Mouse (Mus musculus): ENCODE data around the gene Veph1.

Gene Veph1

GRCm38 (mm10) chr3:66101074-66101473 is 195.6 kb downstream of the Veph1 start:
- DNase-seq (ENCODE audit: low spot score): no peak

- no peak for DNase-seq (ENCODE audit: low spot score)
Observed at GRCm38 (mm10) chr3:66091746-66092145, 204.9 kb downstream of the Veph1 start.

DNA sequence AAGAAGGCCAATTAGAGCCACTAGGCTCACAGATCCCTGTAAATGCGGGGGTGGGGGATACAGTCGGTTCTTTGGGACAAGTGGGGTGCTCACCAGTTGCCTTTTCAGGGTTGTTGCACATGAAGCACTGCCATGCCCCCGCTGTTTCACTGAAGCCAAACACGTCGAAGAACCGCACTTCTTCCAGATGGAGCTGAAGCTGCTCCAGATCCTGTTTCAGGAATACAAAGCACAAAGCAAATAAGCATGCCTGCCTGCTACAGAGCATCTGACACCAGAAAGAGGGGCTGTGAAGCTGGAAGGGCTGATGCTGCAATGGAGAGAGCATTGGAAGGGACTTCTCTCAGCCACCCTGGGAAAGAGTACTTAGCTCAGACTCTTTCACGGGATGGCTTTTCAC is 209.0 kb downstream of the Veph1 start:
- DNase-seq (ENCODE audit: low spot score): no peak

GRCm38 (mm10) chr3:66083856-66084255 is 212.8 kb downstream of the Veph1 start:
- DNase-seq (ENCODE audit: low spot score): no peak

DNA sequence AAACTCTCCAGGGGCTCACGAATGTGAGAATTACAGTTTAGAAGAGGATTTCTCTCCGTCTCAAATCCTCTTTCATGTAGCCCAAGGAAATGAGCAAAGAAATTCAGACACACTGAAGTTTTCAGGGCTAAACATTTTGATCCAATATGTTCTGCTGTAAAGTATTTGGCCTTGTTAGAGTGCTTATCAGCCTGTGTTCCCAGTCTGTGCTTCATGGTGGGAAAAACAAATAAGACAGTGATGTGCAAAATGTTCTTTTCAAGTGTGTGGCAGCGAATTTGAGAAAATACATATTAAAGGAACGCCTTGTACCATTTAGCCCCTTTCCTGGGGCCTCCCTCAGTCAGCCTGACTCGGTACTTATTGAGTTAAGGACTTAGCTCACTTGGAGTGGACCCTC is 213.2 kb downstream of the Veph1 start:
- no peak for DNase-seq (ENCODE audit: low spot score)

- DNase-seq (ENCODE audit: low spot score): no peak
Observed at GRCm38 (mm10) chr3:66082975-66083374, 213.7 kb downstream of the Veph1 start.

GRCm38 (mm10) chr3:66081363-66081736 is 215.3 kb downstream of the Veph1 start:
- no peak for DNase-seq (ENCODE audit: low spot score)

- DNase-seq (ENCODE audit: low spot score): no peak
Observed at GRCm38 (mm10) chr3:66080631-66081362, 215.8 kb downstream of the Veph1 start.

DNA sequence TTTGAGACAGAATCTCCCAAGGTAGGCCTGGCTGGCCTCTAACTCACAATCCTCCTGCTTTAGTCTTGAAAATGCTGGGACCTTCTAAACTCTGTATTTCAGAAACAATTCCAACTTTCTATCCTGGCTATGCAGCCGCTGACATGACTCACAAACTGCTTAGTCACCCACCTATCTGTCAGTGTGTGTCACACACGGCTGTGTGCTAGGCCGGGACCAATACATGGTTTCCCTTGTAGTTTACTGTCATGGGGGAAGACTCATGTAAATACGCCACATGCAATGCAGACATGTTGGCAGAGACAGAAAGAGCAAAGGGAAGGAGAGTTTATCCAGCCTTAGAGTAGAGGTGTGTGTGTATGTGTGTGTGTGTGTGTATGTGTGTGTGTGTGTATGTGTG is 216.8 kb downstream of the Veph1 start:
- no peak for DNase-seq (ENCODE audit: low spot score)

DNA sequence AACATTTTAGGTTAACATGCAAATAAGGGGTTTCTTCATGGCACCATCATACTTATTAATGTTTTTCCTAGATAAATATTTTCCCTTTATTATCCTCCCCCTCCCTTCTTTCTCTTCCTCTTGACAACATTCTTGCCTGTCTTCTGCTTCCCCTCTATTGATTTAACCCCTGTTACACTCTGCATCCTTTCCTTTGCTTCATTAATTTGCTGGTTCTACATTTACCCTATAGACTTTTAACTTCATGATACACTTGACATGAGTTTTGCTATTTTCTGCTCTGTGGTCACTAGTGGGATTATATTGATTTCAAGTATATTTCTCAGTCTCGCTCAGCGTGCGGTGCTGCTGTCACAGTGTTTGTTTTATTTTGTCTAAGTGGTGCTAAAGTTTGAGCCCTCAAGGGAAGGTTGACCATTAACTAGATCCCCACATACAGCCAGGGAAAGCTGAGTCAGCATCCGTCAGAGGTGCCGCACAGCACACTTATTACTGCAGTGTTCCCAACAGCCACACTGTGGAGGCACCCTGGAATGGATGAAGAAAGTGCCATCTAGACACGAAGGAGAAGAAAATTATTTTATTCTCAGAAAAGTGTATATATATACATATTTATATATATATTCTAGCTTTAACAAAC is 217.6 kb downstream of the Veph1 start:
- peak; percentile 18 for DNase-seq (ENCODE audit: low spot score)

DNA sequence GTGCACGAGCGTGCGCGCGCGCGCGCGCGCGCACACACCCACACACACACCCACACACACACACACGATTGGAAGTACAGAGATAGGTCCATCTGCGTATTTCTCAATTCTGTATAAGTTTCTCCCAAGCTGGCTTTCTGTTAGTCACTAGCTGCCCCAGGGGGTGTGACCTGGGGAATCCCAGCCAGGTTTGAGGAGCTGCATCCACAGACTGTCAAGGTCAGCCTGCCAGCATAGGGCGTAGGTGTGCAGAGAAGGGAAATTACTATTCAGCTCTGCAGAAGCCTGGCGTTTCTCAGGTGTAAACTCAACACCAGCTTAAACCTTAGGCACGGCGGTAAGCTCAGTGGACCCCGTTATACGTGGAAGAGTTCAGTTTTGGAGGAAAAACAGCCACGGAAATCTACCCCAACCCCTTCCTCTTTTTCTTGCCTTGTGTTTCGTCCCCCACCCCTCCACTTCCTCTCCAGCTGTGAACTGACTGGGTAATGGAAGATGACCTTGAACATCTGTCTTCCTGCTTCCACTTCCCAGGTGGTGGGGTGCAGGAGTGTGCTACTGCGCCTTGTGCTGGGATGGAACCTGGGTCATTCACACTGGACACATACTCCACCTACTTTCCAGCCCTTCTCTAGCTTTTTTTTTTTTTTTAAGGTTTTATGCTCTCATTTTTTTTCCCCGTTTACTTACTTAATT is 218.5 kb downstream of the Veph1 start:
- peak; percentile 22 for DNase-seq (ENCODE audit: low spot score)

DNA sequence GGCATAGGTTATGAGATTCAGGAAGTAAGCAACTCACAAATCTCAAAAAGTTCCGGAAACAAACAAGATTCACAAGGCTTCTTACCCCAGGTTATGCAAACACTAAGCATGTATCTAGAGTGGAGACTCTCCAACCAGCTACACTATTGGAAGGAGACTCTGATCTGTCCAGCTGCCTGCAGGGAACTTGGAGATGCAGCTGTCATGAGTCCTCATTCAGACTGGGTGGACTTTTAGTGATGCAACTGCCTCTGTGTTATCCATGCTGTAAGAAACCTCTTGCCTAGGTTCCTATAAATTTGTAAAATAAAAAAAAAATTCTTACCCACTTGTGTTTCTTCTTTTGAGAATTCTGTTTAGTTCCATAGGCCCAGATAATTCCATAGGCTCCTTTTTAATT is 226.4 kb downstream of the Veph1 start:
- DNase-seq (ENCODE audit: low spot score): no peak

- no peak for DNase-seq (ENCODE audit: low spot score)
Observed at GRCm38 (mm10) chr3:66063881-66064280, 232.8 kb downstream of the Veph1 start.

- DNase-seq (ENCODE audit: low spot score): no peak
Observed at GRCm38 (mm10) chr3:66056912-66057311, 239.7 kb downstream of the Veph1 start.

DNA sequence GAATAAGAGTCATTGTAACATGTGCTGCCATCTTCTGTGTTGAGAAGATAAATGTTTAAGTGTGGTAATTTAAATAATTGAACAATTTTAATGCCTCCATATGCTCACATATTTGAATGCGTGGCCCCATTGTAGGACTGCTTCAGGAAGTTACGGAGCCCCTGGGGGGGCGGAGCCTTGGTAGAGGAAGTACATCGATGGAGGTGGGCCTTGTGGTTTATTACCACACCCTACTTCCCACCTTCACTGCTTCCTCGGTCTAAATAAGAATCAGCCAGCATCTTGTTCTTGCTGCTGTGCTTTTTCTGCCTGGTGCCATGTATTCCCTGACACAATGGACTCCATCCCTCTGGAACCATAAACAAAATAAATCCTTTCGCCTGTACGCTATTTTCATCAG is 241.0 kb downstream of the Veph1 start:
- DNase-seq (ENCODE audit: low spot score): no peak

GRCm38 (mm10) chr3:66050092-66050886 is 246.3 kb downstream of the Veph1 start:
- no peak for DNase-seq (ENCODE audit: low spot score)

DNA sequence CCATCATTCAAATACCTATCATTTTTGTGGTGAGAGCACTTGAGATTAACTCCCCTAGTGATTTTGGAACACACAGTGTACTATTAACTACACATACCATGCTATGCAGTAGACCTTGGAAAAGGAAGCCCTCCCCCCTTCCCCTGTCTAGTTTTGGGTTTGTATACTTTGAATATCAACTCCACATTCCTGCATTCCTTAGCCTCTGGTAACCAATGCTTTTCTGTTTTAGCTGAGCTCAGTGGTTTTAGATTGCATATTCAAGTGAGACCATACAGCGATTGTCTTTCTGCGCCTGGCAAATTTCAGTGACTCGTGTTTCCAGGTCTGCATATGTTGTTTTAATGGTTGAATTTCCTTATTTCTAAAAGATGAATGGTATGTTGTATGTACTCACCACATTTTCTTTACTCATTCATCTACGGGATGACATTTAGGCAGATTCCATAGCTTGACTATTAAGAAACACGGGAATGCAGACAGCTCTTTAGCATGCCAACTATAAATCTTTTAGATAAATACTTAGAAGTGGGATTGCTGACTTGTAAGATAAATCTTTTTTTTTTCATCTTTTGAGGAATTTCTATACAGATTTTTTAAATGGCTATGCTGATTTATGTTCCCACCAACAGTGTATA is 255.7 kb downstream of the Veph1 start:
- DNase-seq (ENCODE audit: low spot score): no peak

- DNase-seq (ENCODE audit: low spot score): no peak
Observed at GRCm38 (mm10) chr3:66035226-66035625, 261.4 kb downstream of the Veph1 start.

GRCm38 (mm10) chr3:66033346-66033745 is 263.3 kb downstream of the Veph1 start:
- DNase-seq (ENCODE audit: low spot score): peak; percentile 14

- no peak for DNase-seq (ENCODE audit: low spot score)
Observed at GRCm38 (mm10) chr3:66025454-66025853, 271.2 kb downstream of the Veph1 start.

GRCm38 (mm10) chr3:66024220-66024792 is 272.3 kb downstream of the Veph1 start:
- no peak for DNase-seq (ENCODE audit: low spot score)

GRCm38 (mm10) chr3:66019171-66019570 is 277.5 kb downstream of the Veph1 start:
- DNase-seq (ENCODE audit: low spot score): no peak
